Mouse (Mus musculus): ENCODE data around the gene Aknad1. TPM values are rescaled to one million over a fixed set of nuclear protein-coding genes. Genes with fewer than 3 reads are reported as not detected.

Aknad1 gene
- polyA plus RNA-seq, 1 experiment: 0.79 TPM

DNA sequence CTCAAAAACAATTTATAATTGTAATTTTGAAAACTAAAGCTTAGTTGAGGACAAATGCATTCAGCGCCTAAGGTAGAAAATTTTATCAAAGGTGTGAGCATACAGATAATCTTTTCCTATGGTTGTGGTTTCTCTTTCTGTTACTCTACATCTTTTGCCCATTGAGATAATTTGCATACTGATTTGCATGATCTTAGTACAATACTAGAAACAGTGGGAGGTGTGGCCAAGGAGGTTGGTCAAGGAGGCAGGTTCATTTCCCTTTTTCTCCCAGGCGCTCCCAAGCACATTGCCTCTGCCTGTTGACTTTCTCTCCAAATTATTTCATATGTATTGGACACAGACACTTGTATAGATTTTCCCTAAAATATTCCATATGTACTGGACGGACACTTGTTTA lies 1.7 kb upstream of the Aknad1 start:
- Histone ChIP-seq H3K27ac (ENCODE audit: insufficient read depth, low read length) (no peak overlapping the region), H3K4me3 (ENCODE audit: insufficient read depth, low read length) (no peak overlapping the region), H3K4me1 (ENCODE audit: control insufficient read depth, insufficient read depth, low read length) (no peaks in the 10 kb centered on the region)
- TF ChIP-seq CTCF (IDR thresholded peaks at IDR 0.05; ENCODE audit: borderline replicate concordance, insufficient read depth, low read length): no peak
- no peak for TF ChIP-seq POLR2A (IDR thresholded peaks at IDR 0.05; ENCODE audit: low read depth, low read length)

GRCm38 (mm10) chr3:108744060-108744459 lies 4.6 kb downstream of the Aknad1 start:
- no peak overlapping the region for H3K4me3 ChIP-seq (ENCODE audit: insufficient read depth, low read length)
- no peak overlapping the region for H3K27ac ChIP-seq (ENCODE audit: insufficient read depth, low read length)
- H3K4me1 ChIP-seq (ENCODE audit: control insufficient read depth, insufficient read depth, low read length): no peaks in the 10 kb centered on the region
- TF ChIP-seq CTCF (IDR thresholded peaks at IDR 0.05; ENCODE audit: borderline replicate concordance, insufficient read depth, low read length): no peak
- TF ChIP-seq POLR2A (IDR thresholded peaks at IDR 0.05; ENCODE audit: low read depth, low read length): no peak

DNA sequence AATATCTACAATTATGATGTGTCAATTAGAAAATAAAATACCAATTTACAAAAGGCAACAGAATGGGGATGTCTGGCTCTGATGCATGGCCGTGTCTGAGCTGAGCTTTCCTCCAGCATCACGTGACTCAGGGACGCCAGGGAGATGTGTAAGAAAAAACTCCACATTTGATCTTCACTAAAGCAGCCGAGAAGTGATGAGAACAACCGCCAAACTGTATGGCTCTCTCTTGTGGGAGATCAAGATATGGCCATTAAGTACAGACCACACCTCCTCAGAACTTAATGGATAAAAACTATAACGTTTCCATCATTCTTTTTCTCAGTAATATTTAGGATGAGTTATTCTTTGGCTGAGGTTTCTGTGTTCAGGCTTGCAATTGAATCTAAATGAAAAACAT lies 11.6 kb downstream of the Aknad1 start:
- Histone ChIP-seq H3K4me1 (ENCODE audit: control insufficient read depth, insufficient read depth, low read length) (no peaks in the 10 kb centered on the region), H3K4me3 (ENCODE audit: insufficient read depth, low read length) (no peak overlapping the region), H3K27ac (ENCODE audit: insufficient read depth, low read length) (no peak overlapping the region)
- TF ChIP-seq POLR2A (IDR thresholded peaks at IDR 0.05; ENCODE audit: low read depth, low read length) (no peak), CTCF (IDR thresholded peaks at IDR 0.05; ENCODE audit: borderline replicate concordance, insufficient read depth, low read length) (no peak)

DNA sequence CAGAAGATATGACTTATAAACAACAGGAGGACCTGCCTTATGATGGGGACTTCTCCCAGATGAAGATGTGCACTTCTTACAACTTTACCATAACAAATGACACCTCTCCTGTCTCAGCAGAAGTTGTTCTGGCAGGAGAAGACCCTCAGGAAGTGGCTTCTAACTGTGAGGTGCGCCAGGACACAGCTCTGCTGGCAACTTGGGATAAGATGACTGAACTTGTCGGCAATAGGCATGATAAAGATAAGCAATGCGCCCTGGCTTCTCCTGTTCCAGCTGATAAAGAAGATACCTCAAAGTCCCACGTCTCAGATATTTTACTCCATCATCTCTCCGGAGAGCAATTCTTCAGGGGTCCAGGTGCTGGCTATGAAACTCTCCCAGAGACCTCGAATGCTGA lies 12.2 kb downstream of the Aknad1 start:
- H3K4me1 ChIP-seq (ENCODE audit: control insufficient read depth, insufficient read depth, low read length): no peaks in the 10 kb centered on the region
- H3K27ac ChIP-seq (ENCODE audit: insufficient read depth, low read length): no peak overlapping the region
- TF ChIP-seq CTCF (IDR thresholded peaks at IDR 0.05; ENCODE audit: borderline replicate concordance, insufficient read depth, low read length): no peak
- TF ChIP-seq POLR2A (IDR thresholded peaks at IDR 0.05; ENCODE audit: low read depth, low read length): no peak
- H3K4me3 ChIP-seq (ENCODE audit: insufficient read depth, low read length): no peak overlapping the region

DNA sequence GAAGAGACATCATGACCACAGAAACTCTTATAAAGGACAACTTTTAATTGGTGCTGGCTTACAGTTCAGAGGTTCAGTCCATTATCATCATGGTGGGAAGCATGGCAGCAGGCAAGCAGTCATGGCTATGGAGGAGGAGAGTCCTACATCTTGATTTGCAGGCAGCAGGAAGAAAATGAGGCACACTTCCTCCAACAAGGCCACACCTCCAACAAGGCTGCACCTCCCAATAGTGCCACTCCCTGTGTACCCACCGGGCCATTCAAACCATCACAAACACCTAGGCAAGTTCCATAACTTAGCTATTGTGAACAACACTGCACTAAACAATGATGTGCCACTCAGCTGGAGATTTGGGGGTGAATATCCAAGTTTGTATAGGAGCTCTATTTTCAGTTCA lies 15.1 kb downstream of the Aknad1 start:
- H3K4me1 ChIP-seq (ENCODE audit: control insufficient read depth, insufficient read depth, low read length): 0 out of 2 replicates have a peak, but pooled peaks cover 3% of the 10 kb centered on the region
- H3K4me3 ChIP-seq (ENCODE audit: insufficient read depth, low read length): no peak overlapping the region
- H3K27ac ChIP-seq (ENCODE audit: insufficient read depth, low read length): no peak overlapping the region
- TF ChIP-seq CTCF (IDR thresholded peaks at IDR 0.05; ENCODE audit: borderline replicate concordance, insufficient read depth, low read length) (no peak), POLR2A (IDR thresholded peaks at IDR 0.05; ENCODE audit: low read depth, low read length) (no peak)

DNA sequence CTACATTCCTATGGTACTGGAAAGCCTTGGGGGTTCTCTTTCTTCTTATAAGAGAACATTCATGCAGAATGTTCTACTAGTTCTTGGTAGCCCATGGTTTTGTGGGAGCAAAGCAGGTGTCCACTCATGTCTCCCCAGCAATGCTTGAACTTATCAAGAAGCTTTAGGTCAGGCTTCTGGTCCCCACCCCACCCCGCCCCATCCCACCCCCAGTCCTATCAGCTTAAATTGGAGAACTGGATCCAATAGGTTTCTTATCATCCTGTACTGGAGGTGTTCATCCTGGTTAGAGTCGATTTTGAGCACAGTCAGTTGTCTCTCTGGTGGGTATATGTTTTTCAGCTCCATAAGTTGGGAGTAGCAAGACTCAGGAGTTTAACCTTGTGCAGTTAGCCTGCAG lies 16.1 kb downstream of the Aknad1 start:
- H3K4me3 ChIP-seq (ENCODE audit: insufficient read depth, low read length): no peak overlapping the region
- no peak for TF ChIP-seq POLR2A (IDR thresholded peaks at IDR 0.05; ENCODE audit: low read depth, low read length)
- TF ChIP-seq CTCF (IDR thresholded peaks at IDR 0.05; ENCODE audit: borderline replicate concordance, insufficient read depth, low read length): no peak
- H3K4me1 ChIP-seq (ENCODE audit: control insufficient read depth, insufficient read depth, low read length): peaks cover 8% of the 10 kb centered on the region; the same call in 1 of the 2 replicates
- H3K27ac ChIP-seq (ENCODE audit: insufficient read depth, low read length): no peak overlapping the region

- Histone ChIP-seq H3K4me1 (ENCODE audit: control insufficient read depth, insufficient read depth, low read length) (peaks cover 8% of the 10 kb centered on the region; the same call in 1 of the 2 replicates), H3K27ac (ENCODE audit: insufficient read depth, low read length) (no peak overlapping the region), H3K4me3 (ENCODE audit: insufficient read depth, low read length) (no peak overlapping the region)
- no peak for TF ChIP-seq POLR2A (IDR thresholded peaks at IDR 0.05; ENCODE audit: low read depth, low read length)
- TF ChIP-seq CTCF (IDR thresholded peaks at IDR 0.05; ENCODE audit: borderline replicate concordance, insufficient read depth, low read length): no peak
Measured at GRCm38 (mm10) chr3:108756131-108756530, 16.7 kb downstream of the Aknad1 start.

DNA sequence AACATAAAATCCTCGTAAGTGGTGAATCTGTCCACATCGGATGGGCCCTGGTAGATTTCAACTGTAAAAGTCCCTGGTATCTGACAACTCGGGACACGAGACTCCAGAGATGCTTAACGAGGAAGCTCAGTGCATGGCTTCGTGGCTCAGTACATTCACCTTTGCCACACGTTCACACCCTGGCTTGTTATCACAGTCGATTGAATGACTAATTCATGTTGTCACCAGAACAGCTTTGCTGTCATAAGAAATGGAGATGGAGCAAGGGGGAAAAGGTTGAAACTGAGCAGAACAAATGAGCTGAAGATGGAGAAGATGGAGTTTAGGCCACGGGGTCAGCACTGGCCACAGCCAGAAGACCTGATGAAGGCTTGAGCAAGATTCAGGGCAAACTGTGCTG lies 18.1 kb downstream of the Aknad1 start:
- H3K4me3 ChIP-seq (ENCODE audit: insufficient read depth, low read length): no peak overlapping the region
- no peak overlapping the region for H3K27ac ChIP-seq (ENCODE audit: insufficient read depth, low read length)
- peaks cover 12% of the 10 kb centered on the region; the same call in 1 of the 2 replicates for H3K4me1 ChIP-seq (ENCODE audit: control insufficient read depth, insufficient read depth, low read length)
- no peak for TF ChIP-seq POLR2A (IDR thresholded peaks at IDR 0.05; ENCODE audit: low read depth, low read length)
- TF ChIP-seq CTCF (IDR thresholded peaks at IDR 0.05; ENCODE audit: borderline replicate concordance, insufficient read depth, low read length): no peak

DNA sequence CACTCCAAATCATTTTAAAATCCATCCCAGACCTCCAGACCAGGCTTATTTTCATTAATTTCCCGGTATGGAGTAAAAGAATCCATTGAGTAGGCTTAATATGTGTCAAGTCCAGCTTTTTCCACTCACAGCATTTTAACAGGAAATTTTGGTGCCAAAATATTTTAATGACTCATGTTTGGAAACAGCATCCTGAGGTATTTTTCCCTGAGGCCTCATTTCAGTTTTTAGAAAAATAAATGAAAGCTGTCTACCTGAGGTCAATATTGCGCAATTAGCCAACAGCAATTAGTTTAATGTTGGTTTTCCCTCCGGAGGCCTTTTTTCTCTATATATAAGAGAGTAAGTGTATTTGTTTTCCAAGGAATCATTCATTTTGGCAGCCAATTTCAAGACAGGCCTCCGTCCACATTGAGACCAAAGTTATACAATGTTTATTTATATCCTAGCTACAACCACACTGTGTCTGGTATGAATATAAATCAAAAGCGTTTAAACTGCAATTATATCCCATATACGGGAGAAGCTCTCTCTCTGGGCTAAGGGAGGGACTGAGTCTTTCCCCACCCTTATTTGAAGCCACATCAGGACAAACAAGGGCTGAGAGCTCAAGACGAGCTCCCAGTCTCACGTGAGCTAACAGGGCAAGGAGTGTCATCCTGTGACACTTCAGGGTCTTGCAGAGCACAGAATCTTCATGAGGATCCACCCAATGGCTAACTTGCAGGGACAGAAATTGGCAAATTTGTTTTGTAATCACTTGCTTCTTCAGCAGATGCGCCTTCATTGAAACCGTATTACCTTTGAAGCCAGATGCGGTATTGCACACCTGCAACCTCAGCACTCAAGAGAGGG lies 20.3 kb downstream of the Aknad1 start:
- H3K4me3 ChIP-seq (ENCODE audit: insufficient read depth, low read length): no peak overlapping the region
- 0 out of 2 replicates have a peak, but pooled peaks have one; percentile 14 for TF ChIP-seq POLR2A (IDR thresholded peaks at IDR 0.05; ENCODE audit: low read depth, low read length)
- TF ChIP-seq CTCF (IDR thresholded peaks at IDR 0.05; ENCODE audit: borderline replicate concordance, insufficient read depth, low read length): no peak
- H3K27ac ChIP-seq (ENCODE audit: insufficient read depth, low read length): peak overlapping the region; percentile 84
- H3K4me1 ChIP-seq (ENCODE audit: control insufficient read depth, insufficient read depth, low read length): peaks cover 25% of the 10 kb centered on the region

GRCm38 (mm10) chr3:108762597-108763111 lies 23.2 kb downstream of the Aknad1 start:
- Histone ChIP-seq H3K4me3 (ENCODE audit: insufficient read depth, low read length) (no peak overlapping the region), H3K27ac (ENCODE audit: insufficient read depth, low read length) (peak overlapping the region; percentile 90), H3K4me1 (ENCODE audit: control insufficient read depth, insufficient read depth, low read length) (peaks cover 29% of the 10 kb centered on the region)
- TF ChIP-seq CTCF (IDR thresholded peaks at IDR 0.05; ENCODE audit: borderline replicate concordance, insufficient read depth, low read length) (no peak), POLR2A (IDR thresholded peaks at IDR 0.05; ENCODE audit: low read depth, low read length) (no peak)

Measured in embryonic fibroblast, embryonic 13.5 days (primary cell).